Mouse (Mus musculus) heart, postnatal 0 days (tissue): ENCODE results near the gene Rfx6.

ENCODE experiments used
- CTCF ChIP-seq: IDR thresholded peaks from 2 replicates; pipeline ENCODE4 v1.5.1; 2016; ENCODE audit warnings: antibody characterized with exemption, control low read depth, low read depth
- EP300 ChIP-seq: IDR thresholded peaks from 2 replicates; pipeline ENCODE4 v1.6.1; 2016; ENCODE audit warnings: antibody characterized with exemption, low read depth

GRCm38 (mm10) chr10:51779648-51780047 lies 102.1 kb downstream of the Rfx6 start:
- TF ChIP-seq EP300 (no peak), CTCF (no peak)
